Mouse (Mus musculus): ENCODE measurements around the gene Sass6.
"Not testable (repeated sequence)": the region's sequence is repeated elsewhere in the genome, so short reads cannot be mapped to it uniquely, and the experiment has no call there.

Gene Sass6

GRCm38 (mm10) chr3:116661870-116662414 lies 67.2 kb downstream of the Sass6 start:
- peak in 1 of 2 experiments; percentile 89 for DNase-seq (ENCODE audit: inconsistent age in 2 of 2, low spot score in 1 of 2)

DNA sequence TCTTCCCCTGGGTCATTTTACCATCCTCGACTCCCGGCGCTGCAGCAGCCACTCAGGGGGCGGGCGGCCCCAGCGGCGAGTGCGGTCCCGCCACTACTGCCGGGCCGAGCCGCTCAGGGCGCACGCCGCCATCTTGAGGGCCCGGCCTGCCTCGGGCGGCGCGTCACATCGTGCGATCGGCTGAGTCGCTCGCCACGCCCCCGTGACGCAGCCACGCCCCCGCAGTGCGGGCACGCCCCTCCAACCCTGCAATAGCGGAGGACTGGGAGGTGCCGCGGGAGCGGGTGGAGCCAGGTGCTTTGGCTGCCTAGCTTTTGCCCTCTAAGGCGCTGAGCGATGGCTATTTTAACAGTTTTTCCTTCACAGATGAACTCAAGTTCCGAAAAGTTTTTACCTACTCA lies 67.7 kb downstream of the Sass6 start, which contains the start of gene Mfsd14a:
TSS of gene Mfsd14a (minus strand) at position 215 of the 401 bp plus-strand sequence.
- peak; percentile 99 to 100 for DNase-seq (ENCODE audit: inconsistent age in 2 of 2, low spot score in 1 of 2)

- not testable (repeated sequence) for DNase-seq (ENCODE audit: inconsistent age in 2 of 2, low spot score in 1 of 2)
Observed at GRCm38 (mm10) chr3:116664281-116664680, 69.5 kb downstream of the Sass6 start.

All from adrenal gland, adult (tissue).